Mouse (Mus musculus) brain, embryonic 14.5 days (tissue): ENCODE data around the gene H2afv.

ENCODE experiments used
- CTCF ChIP-seq: fragments of 200-500 bp; IDR thresholded peaks from 2 replicates; pipeline ENCODE4 v1.5.1; 2012; ENCODE audit warnings: inconsistent platforms, mild to moderate bottlenecking, moderate library complexity, borderline replicate concordance; ENCODE audit not compliant: insufficient read depth, insufficient read length; ENCODE audit errors: extremely low read depth
- POLR2A ChIP-seq: fragments of 200-500 bp; IDR thresholded peaks from 2 replicates; pipeline ENCODE4 v1.6.1; 2012; ENCODE audit warnings: mild to moderate bottlenecking, inconsistent platforms, borderline replicate concordance; ENCODE audit not compliant: poor library complexity, insufficient read depth, insufficient read length, severe bottlenecking; ENCODE audit errors: extremely low read depth

DNA sequence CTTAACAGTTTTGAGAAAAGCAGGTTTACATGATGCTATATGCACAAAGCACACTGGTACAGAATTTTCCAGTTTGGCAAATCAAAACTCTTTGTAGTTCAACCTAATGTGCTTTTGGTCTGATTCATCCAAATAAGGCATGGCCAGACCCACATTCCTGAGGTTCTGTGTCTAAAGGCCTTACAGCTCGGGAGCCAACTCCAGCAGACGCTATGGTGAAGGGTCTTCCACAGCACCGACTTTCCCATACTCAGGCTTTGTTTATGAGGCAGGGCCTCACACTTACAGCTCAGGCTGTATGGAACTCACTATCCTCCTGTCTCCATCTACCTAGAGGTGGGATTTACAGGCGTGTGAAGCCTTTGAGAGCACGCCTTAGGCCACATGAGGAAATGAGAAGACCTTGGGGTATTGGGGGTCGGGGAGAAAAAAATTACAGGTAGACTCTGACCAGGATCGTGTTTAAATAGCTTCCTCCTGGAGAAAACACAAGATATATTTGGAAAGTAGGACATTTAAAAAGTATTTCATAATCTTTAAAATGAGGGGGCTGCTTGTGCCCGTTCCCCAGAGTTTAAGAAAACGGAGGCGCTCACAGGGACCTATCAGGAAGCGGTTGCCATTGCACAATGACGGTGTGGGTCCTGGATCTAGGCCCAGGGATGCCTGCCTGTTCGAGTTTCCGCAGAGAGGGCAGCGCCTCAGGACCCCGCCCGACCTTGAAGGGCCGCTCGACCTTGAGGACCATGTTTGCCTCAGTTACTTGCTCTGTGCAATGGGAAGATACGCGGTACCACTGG is 29.3 kb downstream of the H2afv start, which contains the start of gene Ppia:
- TF ChIP-seq CTCF: no peak
- TF ChIP-seq POLR2A: no peak
